Mouse (Mus musculus): ENCODE data around the gene Dzip1.

Gene Dzip1

GRCm38 (mm10) chr14:118922667-118923184 is 2.5 kb downstream of the Dzip1 start:
- peak; percentile 71 for DNase-seq (ENCODE audit: extremely low spot score, low spot score)

- peak; percentile 41 for DNase-seq (ENCODE audit: extremely low spot score, low spot score)
These were observed 3.0 kb downstream of the Dzip1 start for GRCm38 (mm10) chr14:118922251-118922650.

- no peak for DNase-seq (ENCODE audit: extremely low spot score, low spot score)
These were observed 4.6 kb downstream of the Dzip1 start for GRCm38 (mm10) chr14:118920654-118921053.

- no peak for DNase-seq (ENCODE audit: extremely low spot score, low spot score)
These were observed 6.2 kb downstream of the Dzip1 start for GRCm38 (mm10) chr14:118919025-118919424.

GRCm38 (mm10) chr14:118913651-118914050 is 11.6 kb downstream of the Dzip1 start:
- no peak for DNase-seq (ENCODE audit: extremely low spot score, low spot score)

- DNase-seq (ENCODE audit: extremely low spot score, low spot score) = no peak
These were observed 13.7 kb downstream of the Dzip1 start for GRCm38 (mm10) chr14:118911521-118911920.

- DNase-seq (ENCODE audit: extremely low spot score, low spot score) = peak; percentile 57
These were observed 14.7 kb downstream of the Dzip1 start for GRCm38 (mm10) chr14:118910332-118911222.

GRCm38 (mm10) chr14:118909872-118910271 is 15.4 kb downstream of the Dzip1 start:
- DNase-seq (ENCODE audit: extremely low spot score, low spot score) = peak; percentile 24

- no peak for DNase-seq (ENCODE audit: extremely low spot score, low spot score)
These were observed 17.7 kb downstream of the Dzip1 start for GRCm38 (mm10) chr14:118907592-118907991.

- DNase-seq (ENCODE audit: extremely low spot score, low spot score) = no peak
These were observed 21.2 kb downstream of the Dzip1 start for GRCm38 (mm10) chr14:118903867-118904562.

- DNase-seq (ENCODE audit: extremely low spot score, low spot score) = no peak
These were observed 21.9 kb downstream of the Dzip1 start for GRCm38 (mm10) chr14:118903397-118903796.

GRCm38 (mm10) chr14:118900911-118901310 is 24.3 kb downstream of the Dzip1 start:
- DNase-seq (ENCODE audit: extremely low spot score, low spot score) = no peak

GRCm38 (mm10) chr14:118899940-118900339 is 25.3 kb downstream of the Dzip1 start:
- no peak for DNase-seq (ENCODE audit: extremely low spot score, low spot score)

- DNase-seq (ENCODE audit: extremely low spot score, low spot score) = no peak
These were observed 29.6 kb downstream of the Dzip1 start for GRCm38 (mm10) chr14:118895655-118896054.

GRCm38 (mm10) chr14:118895228-118895627 is 30.0 kb downstream of the Dzip1 start:
- DNase-seq (ENCODE audit: extremely low spot score, low spot score) = no peak

- no peak for DNase-seq (ENCODE audit: extremely low spot score, low spot score)
These were observed 35.2 kb downstream of the Dzip1 start for GRCm38 (mm10) chr14:118890101-118890500.

- DNase-seq (ENCODE audit: extremely low spot score, low spot score) = no peak
These were observed 41.1 kb downstream of the Dzip1 start for GRCm38 (mm10) chr14:118884250-118884556.

- DNase-seq (ENCODE audit: extremely low spot score, low spot score) = no peak
These were observed 41.7 kb downstream of the Dzip1 start for GRCm38 (mm10) chr14:118883344-118884249.

- no peak for DNase-seq (ENCODE audit: extremely low spot score, low spot score)
These were observed 44.6 kb downstream of the Dzip1 start for GRCm38 (mm10) chr14:118880696-118881095.

GRCm38 (mm10) chr14:118878346-118878910 is 46.8 kb downstream of the Dzip1 start:
- DNase-seq (ENCODE audit: extremely low spot score, low spot score) = no peak
